Mouse (Mus musculus) embryonic fibroblast, embryonic 13.5 days (primary cell): ENCODE measurements around the gene Ddx11. TPM values are rescaled to one million over a fixed set of nuclear protein-coding genes. Genes with fewer than 3 reads are reported as not detected.
"Not testable (repeated sequence)": the region's sequence is repeated elsewhere in the genome, so short reads cannot be mapped to it uniquely, and the experiment has no call there.

Experiments
- H3K27ac ChIP-seq: 2 replicates; pipeline ENCODE4 v1.5.1; 2012; ENCODE audit warnings: low read length, control low read depth, inconsistent platforms; ENCODE audit not compliant: insufficient read depth
- H3K4me1 ChIP-seq: 2 replicates; pipeline ENCODE4 v1.6.1; 2011; ENCODE audit warnings: low read length; ENCODE audit not compliant: control insufficient read depth, insufficient read depth
- H3K4me3 ChIP-seq: 2 replicates; pipeline ENCODE4 v1.5.1; 2011; ENCODE audit warnings: mild to moderate bottlenecking, control low read depth, low read length; ENCODE audit not compliant: insufficient read depth
- CTCF ChIP-seq: IDR thresholded peaks from 2 replicates; pipeline ENCODE4 v1.5.1; 2011; ENCODE audit warnings: mild to moderate bottlenecking, control low read depth, low read length, moderate library complexity, borderline replicate concordance; ENCODE audit not compliant: insufficient read depth
- POLR2A ChIP-seq: IDR thresholded peaks from 2 replicates; pipeline ENCODE4 v1.6.1; 2011; ENCODE audit warnings: low read depth, mild to moderate bottlenecking, control low read depth, low read length, moderate library complexity
- polyA plus RNA-seq: library from polyadenylated mRNA; stranded (reverse); fragments of >200 nt; gene quantifications from 2 replicates; pipeline ENCODE4 v1.2.4, GENCODE M21; 2011; ENCODE audit warnings: low read depth; ENCODE audit not compliant: missing spikeins, insufficient read length

Ddx11 gene
- polyA plus RNA-seq, 1 experiment: 9.4 TPM

DNA sequence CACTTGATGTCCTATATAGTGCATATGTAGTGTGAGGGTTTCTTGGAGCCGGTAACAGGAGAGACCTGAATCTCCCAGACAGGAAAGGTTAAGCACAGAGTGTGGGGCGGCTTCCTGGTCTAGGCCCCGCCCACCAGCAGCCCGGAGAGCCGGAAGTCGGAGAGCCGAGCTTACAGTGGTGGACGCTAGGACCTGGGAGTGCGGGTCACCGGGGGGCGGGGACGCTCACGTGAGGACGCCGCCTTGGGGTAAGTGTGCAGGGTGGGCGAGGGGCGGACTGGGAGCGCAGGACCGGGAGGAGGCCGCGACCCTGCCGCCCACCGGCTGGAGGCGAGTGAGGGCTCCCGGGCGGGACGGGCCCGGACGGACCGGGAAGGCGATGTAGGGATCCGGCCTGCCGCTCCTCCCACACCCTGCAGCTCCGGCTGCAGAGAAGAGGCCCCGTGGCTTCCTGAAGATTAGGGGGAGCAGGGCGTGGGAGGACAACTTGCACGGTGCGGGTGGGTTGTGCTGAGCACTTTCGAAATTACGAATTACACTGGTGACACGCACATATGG lies 11.8 kb upstream of the Ddx11 start, which contains the start of gene Washc1:
Washc1 (plus strand) TSS at position 144 of the 558 bp plus-strand sequence.
- peak; percentile 68 for TF ChIP-seq POLR2A
- TF ChIP-seq CTCF: no peak
- Histone ChIP-seq H3K4me1 (peaks cover 4% of the 10 kb centered on the region; the same call in 1 of the 2 replicates), H3K27ac (no peak within 1 kb of the TSS; the same call in none of the 2 replicates), H3K4me3 (peak within 1 kb of the TSS; percentile 68)

DNA sequence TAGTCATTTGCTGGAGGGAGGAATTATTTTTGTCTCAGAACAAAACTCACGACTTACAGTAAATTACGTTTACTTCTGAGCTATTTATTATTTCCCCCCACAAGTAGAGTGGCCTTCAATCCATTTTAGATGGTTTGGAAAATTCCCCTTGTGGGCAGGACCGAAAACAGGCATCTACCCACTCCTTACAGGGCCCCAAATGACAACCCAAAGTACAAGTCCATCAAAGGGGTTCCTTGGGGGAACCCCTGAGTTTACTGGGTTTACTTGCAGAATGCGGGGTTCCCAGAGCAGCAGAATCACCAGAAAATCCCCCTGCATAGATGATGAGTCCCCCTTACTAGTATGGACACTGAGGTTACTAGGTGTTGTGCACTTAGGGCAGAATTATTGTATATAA lies 11.2 kb upstream of the Ddx11 start:
- TF ChIP-seq CTCF: no peak
- TF ChIP-seq POLR2A: no peak

GRCm38 (mm10) chr17:66118991-66119390 lies 4.3 kb upstream of the Ddx11 start:
- no peak overlapping the region for H3K27ac ChIP-seq
- TF ChIP-seq CTCF (no peak), POLR2A (no peak)
- no peak overlapping the region for H3K4me3 ChIP-seq
- no peaks in the 10 kb centered on the region for H3K4me1 ChIP-seq

More for the DNA sequence above, 11.2 kb upstream of the Ddx11 start:
- Histone ChIP-seq H3K27ac (no peak overlapping the region; the same call in 1 of the 2 replicates), H3K4me1 (peaks cover 4% of the 10 kb centered on the region; the same call in 1 of the 2 replicates), H3K4me3 (peak overlapping the region; percentile 68)

DNA sequence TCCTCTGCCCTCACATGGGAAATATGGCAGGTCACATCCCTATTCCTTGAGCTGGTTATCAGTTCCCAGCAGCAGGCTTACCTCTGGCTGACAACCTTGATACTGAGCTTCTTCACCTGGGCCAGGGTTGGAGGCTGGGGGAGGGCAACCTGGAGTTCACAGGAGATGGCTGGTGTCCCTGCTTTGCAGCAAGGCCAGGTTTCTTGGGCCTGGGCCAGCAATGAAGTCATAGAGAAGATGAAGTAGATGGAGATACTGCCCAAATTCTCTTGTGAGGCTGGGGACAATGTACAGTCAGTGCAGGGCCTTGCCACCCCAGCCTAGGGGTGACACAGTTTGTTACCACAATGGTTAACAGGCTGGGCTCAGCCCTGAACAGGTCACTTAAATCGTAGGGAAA lies 2.6 kb upstream of the Ddx11 start:
- peaks cover 2% of the 10 kb centered on the region; the same call in 1 of the 2 replicates for H3K4me1 ChIP-seq
- TF ChIP-seq POLR2A (no peak), CTCF (no peak)
- no peak overlapping the region for H3K27ac ChIP-seq
- no peak overlapping the region for H3K4me3 ChIP-seq

- peak overlapping the region; percentile 60 for H3K4me3 ChIP-seq
- no peak for TF ChIP-seq POLR2A
- no peak for TF ChIP-seq CTCF
- peak overlapping the region; percentile 49 for H3K27ac ChIP-seq
- H3K4me1 ChIP-seq: peaks cover 2% of the 10 kb centered on the region; the same call in 1 of the 2 replicates
These were observed 693 bp downstream of the Ddx11 start for GRCm38 (mm10) chr17:66123816-66124610.

GRCm38 (mm10) chr17:66125211-66125610 lies 1.9 kb downstream of the Ddx11 start:
- no peak overlapping the region for H3K4me3 ChIP-seq
- no peak overlapping the region for H3K27ac ChIP-seq
- H3K4me1 ChIP-seq: peaks cover 2% of the 10 kb centered on the region; the same call in 1 of the 2 replicates
- TF ChIP-seq POLR2A (no peak), CTCF (no peak)

DNA sequence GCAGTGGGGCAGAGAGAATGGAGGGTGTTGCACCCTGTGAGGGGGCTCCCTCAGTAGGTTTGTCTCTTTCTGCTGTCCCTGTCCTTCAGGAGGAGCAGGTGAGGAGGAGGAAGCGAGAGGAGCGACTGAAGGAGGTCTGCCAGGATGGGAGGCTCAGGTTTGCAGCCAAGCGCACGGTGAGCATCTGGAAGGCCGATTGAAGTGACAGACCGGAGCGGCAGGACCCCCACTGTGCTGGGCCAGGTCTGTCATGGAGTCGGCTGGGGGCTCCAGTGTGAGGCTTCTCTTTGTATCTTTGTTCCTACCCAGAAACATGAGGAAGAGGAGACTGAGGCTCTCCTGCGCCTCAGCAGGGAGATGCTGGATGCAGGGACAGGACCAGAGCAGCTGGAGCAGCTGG lies 7.1 kb downstream of the Ddx11 start:
- TF ChIP-seq POLR2A (no peak), CTCF (no peak)
- no peak overlapping the region for H3K27ac ChIP-seq
- H3K4me3 ChIP-seq: no peak overlapping the region

GRCm38 (mm10) chr17:66131212-66131611 lies 7.9 kb downstream of the Ddx11 start:
- TF ChIP-seq POLR2A: no peak
- no peak for TF ChIP-seq CTCF
- Histone ChIP-seq H3K27ac (no peak overlapping the region), H3K4me1 (no peaks in the 10 kb centered on the region), H3K4me3 (no peak overlapping the region)

More for the DNA sequence above, 7.1 kb downstream of the Ddx11 start:
- H3K4me1 ChIP-seq: no peaks in the 10 kb centered on the region

- H3K4me1 ChIP-seq, H3K4me3 ChIP-seq, H3K27ac ChIP-seq: not testable (repeated sequence)
These were observed 29.7 kb downstream of the Ddx11 start for GRCm38 (mm10) chr17:66152706-66153662.

GRCm38 (mm10) chr17:66153735-66154423 lies 30.6 kb downstream of the Ddx11 start:
- H3K4me3 ChIP-seq, H3K27ac ChIP-seq, H3K4me1 ChIP-seq: not testable (repeated sequence)
